Comparison of ENCODE assay signal across 8 mouse cellular contexts in genomic region chr11:51584057-51584430, GRCm38 (mm10). TPM values are rescaled to one million over a fixed set of nuclear protein-coding genes. Genes with fewer than 3 reads are reported as not detected.
DNase-seq lines count a peak whose midpoint lies in the region; ATAC-seq and TF ChIP-seq lines count a peak whose summit lies in the region.

No protein-coding gene starts in this region.

- H3ac ChIP-seq in C2C12 (ENCODE audit: control insufficient read depth, insufficient read length, low read depth) = peak overlapping the region; percentile 66

- peak; percentile 6 for ATAC-seq in heart, embryonic 12.5 days (ENCODE audit: insufficient number of reproducible peaks, low FRiP score)
- peak; percentile 17 for ATAC-seq in embryonic facial prominence, embryonic 12.5 days (ENCODE audit: insufficient number of reproducible peaks, insufficient read depth, low FRiP score, low TSS enrichment)
- ATAC-seq in hindbrain, embryonic 16.5 days = peak; percentile 40
- ATAC-seq in midbrain, embryonic 13.5 days = peak; percentile 25

- WGBS in heart, embryonic 12.5 days = 17% methylated on average over 9 of the region's 9 CpGs
- 12% methylated on average over 9 of the region's 9 CpGs for WGBS in embryonic facial prominence, embryonic 12.5 days
- WGBS in hindbrain, embryonic 16.5 days = 5% methylated on average over 9 of the region's 9 CpGs
- WGBS in midbrain, embryonic 13.5 days = 8% methylated on average over 9 of the region's 9 CpGs

- peak overlapping the region; percentile 83 for H3K9ac ChIP-seq in heart, embryonic 12.5 days
- peak overlapping the region; percentile 83 for H3K9ac ChIP-seq in embryonic facial prominence, embryonic 12.5 days
- H3K9ac ChIP-seq in hindbrain, embryonic 16.5 days (ENCODE audit: low read depth, low read length) = peak overlapping the region; percentile 72
- H3K9ac ChIP-seq in midbrain, embryonic 13.5 days (replicated peaks) = peak overlapping the region; percentile 75

- no peaks in the 10 kb centered on the region for H3K27me3 ChIP-seq in heart, embryonic 12.5 days (replicated peaks)
- no peaks in the 10 kb centered on the region for H3K27me3 ChIP-seq in C2C12 (ENCODE audit: control insufficient read depth, insufficient read depth, insufficient read length)
- no peaks in the 10 kb centered on the region for H3K27me3 ChIP-seq in embryonic facial prominence, embryonic 12.5 days
- H3K27me3 ChIP-seq in hindbrain, embryonic 16.5 days (replicated peaks; ENCODE audit: control insufficient read depth, insufficient read depth, low read length) = no peaks in the 10 kb centered on the region
- H3K27me3 ChIP-seq in midbrain, embryonic 13.5 days = no peaks in the 10 kb centered on the region

- H3K79me2 ChIP-seq in C2C12 (ENCODE audit: control insufficient read depth, insufficient read depth) = peaks cover 32% of the 10 kb centered on the region

- intact Hi-C loops in left cerebral cortex, postnatal 25 days (cut with DNase I) = no loop called here

- H3K4me3 ChIP-seq in heart, embryonic 12.5 days = peak overlapping the region; percentile 81
- peak overlapping the region; percentile 56 for H3K4me3 ChIP-seq in C2C12 (ENCODE audit: insufficient read depth, poor library complexity, severe bottlenecking)
- peak overlapping the region; percentile 60 for H3K4me3 ChIP-seq in embryonic facial prominence, embryonic 12.5 days
- H3K4me3 ChIP-seq in hindbrain, embryonic 16.5 days (ENCODE audit: low read length) = peak overlapping the region; percentile 70
- peak overlapping the region; percentile 50 for H3K4me3 ChIP-seq in midbrain, embryonic 13.5 days (replicated peaks)

- H3K79me3 ChIP-seq in C2C12 (ENCODE audit: low read depth) = peaks cover 11% of the 10 kb centered on the region

- H3K4me2 ChIP-seq in heart, embryonic 12.5 days = peak overlapping the region; percentile 89
- H3K4me2 ChIP-seq in embryonic facial prominence, embryonic 12.5 days (replicated peaks) = peak overlapping the region; percentile 82
- H3K4me2 ChIP-seq in hindbrain, embryonic 16.5 days (ENCODE audit: low read length) = peak overlapping the region; percentile 78
- H3K4me2 ChIP-seq in midbrain, embryonic 13.5 days (replicated peaks) = peak overlapping the region; percentile 64

- 0 out of 2 replicates have a peak, but pooled peaks cover 4% of the 10 kb centered on the region for H3K9me3 ChIP-seq in heart, embryonic 12.5 days (replicated peaks)
- no peaks in the 10 kb centered on the region for H3K9me3 ChIP-seq in embryonic facial prominence, embryonic 12.5 days
- H3K9me3 ChIP-seq in hindbrain, embryonic 16.5 days (ENCODE audit: control insufficient read depth, low read length) = no peaks in the 10 kb centered on the region
- no peaks in the 10 kb centered on the region for H3K9me3 ChIP-seq in midbrain, embryonic 13.5 days

- DNase-seq in heart, postnatal 4 days = no peak
- no peak for DNase-seq in frontal cortex, postnatal 25 days (ENCODE audit: low spot score in 2 of 2)
- DNase-seq in left cerebral cortex, postnatal 25 days (ENCODE audit: low spot score in 2 of 2) = no peak

- peaks cover 14% of the 10 kb centered on the region for H3K4me1 ChIP-seq in heart, embryonic 12.5 days (replicated peaks)
- peaks cover 14% of the 10 kb centered on the region for H3K4me1 ChIP-seq in embryonic facial prominence, embryonic 12.5 days
- peaks cover 13% of the 10 kb centered on the region for H3K4me1 ChIP-seq in hindbrain, embryonic 16.5 days (ENCODE audit: control insufficient read depth, insufficient read depth, low read depth, low read length)
- H3K4me1 ChIP-seq in midbrain, embryonic 13.5 days (replicated peaks) = peaks cover 32% of the 10 kb centered on the region

- no peak for TF ChIP-seq CTCF in C2C12 (IDR thresholded peaks at IDR 0.05; ENCODE audit: control insufficient read depth, insufficient read depth, insufficient read length)

- H3K27ac ChIP-seq in heart, embryonic 12.5 days (ENCODE audit: poor library complexity, severe bottlenecking) = peak overlapping the region; percentile 96
- H3K27ac ChIP-seq in embryonic facial prominence, embryonic 12.5 days = peak overlapping the region; percentile 94
- peak overlapping the region; percentile 90 for H3K27ac ChIP-seq in hindbrain, embryonic 16.5 days (ENCODE audit: low read depth, low read length)
- peak overlapping the region; percentile 93 for H3K27ac ChIP-seq in midbrain, embryonic 13.5 days

- peaks cover 30% of the 10 kb centered on the region for H3K36me3 ChIP-seq in heart, embryonic 12.5 days
- peaks cover 28% of the 10 kb centered on the region for H3K36me3 ChIP-seq in C2C12 (ENCODE audit: control insufficient read depth, insufficient read depth)
- peaks cover 33% of the 10 kb centered on the region for H3K36me3 ChIP-seq in embryonic facial prominence, embryonic 12.5 days
- H3K36me3 ChIP-seq in hindbrain, embryonic 16.5 days (ENCODE audit: control insufficient read depth, insufficient read depth, low read length) = peaks cover 6% of the 10 kb centered on the region; the same call in 1 of the 2 replicates
- H3K36me3 ChIP-seq in midbrain, embryonic 13.5 days = peaks cover 29% of the 10 kb centered on the region

TF ChIP-seq in C2C12, 6 proteins besides CTCF, POLR2A, EP300 and RAD21:
- TF ChIP-seq CEBPB (IDR thresholded peaks at IDR 0.05; ENCODE audit: low read depth) (no peak), MYOG (IDR thresholded peaks at IDR 0.05; ENCODE audit: control insufficient read depth, extremely low read depth, insufficient read length) (no peak), MAX (IDR thresholded peaks at IDR 0.05) (no peak), FOSL1 (IDR thresholded peaks at IDR 0.05; ENCODE audit: insufficient read depth, low read length, poor library complexity, severe bottlenecking) (no peak), USF1 (IDR thresholded peaks at IDR 0.05; ENCODE audit: low read depth) (no peak), MYOD1 (IDR thresholded peaks at IDR 0.05; ENCODE audit: control insufficient read depth, insufficient read length, low read depth) (no peak)

RNA-seq across cellular contexts. Expression of gene Phykpl, which starts 0.5 kb away (rescaled TPM):
- 15.1 and 16.9 TPM in 2 replicates for polyA plus RNA-seq in heart, embryonic 12.5 days (2016; fragmentation: Nextera tagmentation; extraction: Ambion mirVana)
- total RNA-seq in heart, postnatal 4 days (2021) = 10 to 100 TPM; 11.7 to 12.3 TPM
- polyA plus RNA-seq in C2C12 (2012; fragmentation: generic; extraction: Trizol) = 7.7 TPM
- polyA plus RNA-seq in embryonic facial prominence, embryonic 12.5 days (2016; fragmentation: Nextera tagmentation; extraction: Ambion mirVana) = 17.4 and 17.5 TPM in 2 replicates
- polyA plus RNA-seq in hindbrain, embryonic 16.5 days (2015; fragmentation: Nextera tagmentation; extraction: Ambion mirVana) = 9.2 and 9.7 TPM in 2 replicates
- 13.3 and 14.6 TPM in 2 replicates for polyA plus RNA-seq in midbrain, embryonic 13.5 days (2015; fragmentation: Nextera tagmentation; extraction: Ambion mirVana)
- 1 to 10 TPM; 5.7 to 8.4 TPM for total RNA-seq in left cerebral cortex, postnatal 25 days (2021)

RNA-seq across cellular contexts. Expression of gene Hnrnpab, which starts 22.6 kb away (rescaled TPM):
- polyA plus RNA-seq in heart, embryonic 12.5 days (2016; fragmentation: Nextera tagmentation; extraction: Ambion mirVana) = 428 and 457 TPM in 2 replicates
- 100 to 1,000 TPM; 366 to 372 TPM for total RNA-seq in heart, postnatal 4 days (2021)
- polyA plus RNA-seq in C2C12 (2012; fragmentation: generic; extraction: Trizol) = 749 TPM
- 714 and 750 TPM in 2 replicates for polyA plus RNA-seq in embryonic facial prominence, embryonic 12.5 days (2016; fragmentation: Nextera tagmentation; extraction: Ambion mirVana)
- polyA plus RNA-seq in hindbrain, embryonic 16.5 days (2015; fragmentation: Nextera tagmentation; extraction: Ambion mirVana) = 221 and 253 TPM in 2 replicates
- polyA plus RNA-seq in midbrain, embryonic 13.5 days (2015; fragmentation: Nextera tagmentation; extraction: Ambion mirVana) = 465 and 547 TPM in 2 replicates
- total RNA-seq in left cerebral cortex, postnatal 25 days (2021) = 100 to 1,000 TPM; 116 to 129 TPM

RNA-seq across cellular contexts. Expression of gene Nhp2, which starts 35.5 kb away (rescaled TPM):
- polyA plus RNA-seq in heart, embryonic 12.5 days (2016; fragmentation: Nextera tagmentation; extraction: Ambion mirVana) = 89.6 and 91.9 TPM in 2 replicates
- 10 to 100 TPM; 41.4 to 42.4 TPM for total RNA-seq in heart, postnatal 4 days (2021)
- 378 TPM for polyA plus RNA-seq in C2C12 (2012; fragmentation: generic; extraction: Trizol)
- polyA plus RNA-seq in embryonic facial prominence, embryonic 12.5 days (2016; fragmentation: Nextera tagmentation; extraction: Ambion mirVana) = 134 and 141 TPM in 2 replicates
- polyA plus RNA-seq in hindbrain, embryonic 16.5 days (2015; fragmentation: Nextera tagmentation; extraction: Ambion mirVana) = 98.4 and 103 TPM in 2 replicates
- polyA plus RNA-seq in midbrain, embryonic 13.5 days (2015; fragmentation: Nextera tagmentation; extraction: Ambion mirVana) = 104 and 110 TPM in 2 replicates
- total RNA-seq in left cerebral cortex, postnatal 25 days (2021) = 10 to 100 TPM; 39.3 to 47.6 TPM

RNA-seq across cellular contexts. Expression of gene Rmnd5b, which starts 51.7 kb away (rescaled TPM):
- 27.9 and 28.5 TPM in 2 replicates for polyA plus RNA-seq in heart, embryonic 12.5 days (2016; fragmentation: Nextera tagmentation; extraction: Ambion mirVana)
- 10 to 100 TPM; 24.3 to 27.4 TPM for total RNA-seq in heart, postnatal 4 days (2021)
- polyA plus RNA-seq in C2C12 (2012; fragmentation: generic; extraction: Trizol) = 27.4 TPM
- polyA plus RNA-seq in embryonic facial prominence, embryonic 12.5 days (2016; fragmentation: Nextera tagmentation; extraction: Ambion mirVana) = 43.7 and 47.6 TPM in 2 replicates
- polyA plus RNA-seq in hindbrain, embryonic 16.5 days (2015; fragmentation: Nextera tagmentation; extraction: Ambion mirVana) = 79.8 and 82.2 TPM in 2 replicates
- 66.2 and 71.8 TPM in 2 replicates for polyA plus RNA-seq in midbrain, embryonic 13.5 days (2015; fragmentation: Nextera tagmentation; extraction: Ambion mirVana)
- 10 to 100 TPM; 55.0 to 60.7 TPM for total RNA-seq in left cerebral cortex, postnatal 25 days (2021)
